Mouse (Mus musculus) kidney, adult 2 months (tissue): ENCODE data around the gene Lyg1.

Experiments
- CTCF ChIP-seq: fragments of 200-500 bp; conservative IDR thresholded peaks from 2 replicates; pipeline ENCODE4 v1.5.1; 2011; ENCODE audit warnings: low read depth, mild to moderate bottlenecking, control low read depth, low read length, moderate library complexity, mixed read lengths; ENCODE audit not compliant: insufficient read depth, insufficient read length
- POLR2A ChIP-seq: fragments of 200-500 bp; IDR thresholded peaks from one replicate; pipeline ENCODE4 v1.6.1; 2011; ENCODE audit warnings: low read depth, low read length, control low read depth

- TF ChIP-seq POLR2A: no peak
- TF ChIP-seq CTCF: no peak
Measured at GRCm38 (mm10) chr1:38006741-38007140, 49.2 kb upstream of the Lyg1 start.
